Mouse (Mus musculus): ENCODE results near the gene Lexm. TPM values are rescaled to one million over a fixed set of nuclear protein-coding genes. Genes with fewer than 3 reads are reported as not detected.

The Lexm gene
- polyA plus RNA-seq, 1 experiment = not detected

DNA sequence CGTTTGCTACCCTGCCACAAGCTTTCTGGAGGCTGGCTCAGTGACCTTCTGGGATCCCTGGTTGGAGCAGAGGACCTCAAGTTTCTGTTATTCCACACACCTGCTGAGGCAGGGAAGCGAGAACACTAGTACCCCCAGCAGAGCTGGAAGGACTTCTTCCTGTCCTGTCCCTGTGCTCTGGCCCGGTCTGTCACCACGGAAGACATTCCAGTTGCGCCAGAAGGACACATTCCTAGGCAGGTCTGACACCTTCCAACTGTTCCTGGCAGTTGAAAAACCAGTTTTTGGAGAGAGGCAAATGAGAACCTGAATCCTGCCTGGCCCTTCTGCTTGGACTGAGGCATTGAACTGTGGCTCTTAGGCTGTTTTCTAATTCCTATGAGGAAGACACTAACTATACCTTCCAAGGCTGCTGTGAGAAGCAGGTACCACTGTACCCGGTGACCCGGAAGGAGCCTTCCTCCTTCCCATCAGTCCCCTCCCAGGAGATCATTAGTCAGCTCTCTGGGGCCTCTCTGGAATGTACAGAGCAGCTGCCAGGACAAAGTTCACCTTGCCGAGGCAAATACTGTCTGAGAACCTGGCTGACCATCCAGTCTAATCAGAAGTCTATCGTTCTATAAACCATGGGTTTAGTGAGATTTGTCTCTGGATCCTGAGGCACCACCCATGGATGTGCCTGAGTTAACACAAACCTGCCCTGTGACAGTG, 11.8 kb upstream of the Lexm start:
- TF ChIP-seq CTCF (IDR thresholded peaks at IDR 0.05; ENCODE audit: borderline replicate concordance, control insufficient read depth, extremely low read depth, insufficient read depth, low read length, poor library complexity) (no peak), POLR2A (IDR thresholded peaks at IDR 0.05; ENCODE audit: control insufficient read depth, extremely low read depth, insufficient read depth, low read length, poor library complexity) (no peak)
- Histone ChIP-seq H3K4me3 (ENCODE audit: control insufficient read depth, insufficient read depth, low read length) (no peak overlapping the region), H3K36me3 (ENCODE audit: control insufficient read depth, insufficient read depth, low read length) (no peaks in the 10 kb centered on the region), H3K4me1 (replicated peaks; ENCODE audit: control insufficient read depth, insufficient read depth, low read length) (no peaks in the 10 kb centered on the region), H3K27me3 (ENCODE audit: control insufficient read depth, insufficient read depth, low read length) (no peaks in the 10 kb centered on the region; the same call in 1 of the 2 replicates), H3K27ac (ENCODE audit: control insufficient read depth, insufficient read depth, low read length) (no peak overlapping the region)
- DNase-seq = no peak
- 54% methylated on average over 9 of the region's 9 CpGs for WGBS

DNA sequence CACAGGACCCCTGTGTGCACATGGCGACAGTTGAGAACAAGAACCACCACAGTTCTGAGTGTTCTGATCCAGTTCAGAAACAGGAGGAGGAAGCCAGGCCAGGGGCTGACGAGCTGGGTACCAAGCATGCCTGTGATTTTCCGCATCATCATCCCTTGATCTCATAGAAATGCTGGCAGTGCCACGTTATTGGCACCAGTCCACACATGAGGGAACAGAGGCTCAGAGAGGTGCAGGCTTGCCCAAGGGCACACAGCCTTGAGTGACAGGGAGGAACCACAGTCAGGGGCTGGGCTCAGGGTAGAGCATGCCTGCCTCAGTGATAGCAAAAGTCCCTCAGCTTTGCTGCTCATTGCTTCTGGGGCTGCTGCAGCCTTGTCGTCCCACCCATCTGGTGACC, 10.8 kb upstream of the Lexm start:
- WGBS = 76% methylated on average over 5 of the region's 5 CpGs
- no peaks in the 10 kb centered on the region for H3K4me1 ChIP-seq (replicated peaks; ENCODE audit: control insufficient read depth, insufficient read depth, low read length)
- TF ChIP-seq POLR2A (IDR thresholded peaks at IDR 0.05; ENCODE audit: control insufficient read depth, extremely low read depth, insufficient read depth, low read length, poor library complexity) (no peak), CTCF (IDR thresholded peaks at IDR 0.05; ENCODE audit: borderline replicate concordance, control insufficient read depth, extremely low read depth, insufficient read depth, low read length, poor library complexity) (no peak)
- H3K36me3 ChIP-seq (ENCODE audit: control insufficient read depth, insufficient read depth, low read length) = no peaks in the 10 kb centered on the region
- H3K27ac ChIP-seq (ENCODE audit: control insufficient read depth, insufficient read depth, low read length) = no peak overlapping the region
- no peak overlapping the region for H3K4me3 ChIP-seq (ENCODE audit: control insufficient read depth, insufficient read depth, low read length)
- H3K27me3 ChIP-seq (ENCODE audit: control insufficient read depth, insufficient read depth, low read length) = peaks cover 3% of the 10 kb centered on the region; the same call in 1 of the 2 replicates
- no peak for DNase-seq

DNA sequence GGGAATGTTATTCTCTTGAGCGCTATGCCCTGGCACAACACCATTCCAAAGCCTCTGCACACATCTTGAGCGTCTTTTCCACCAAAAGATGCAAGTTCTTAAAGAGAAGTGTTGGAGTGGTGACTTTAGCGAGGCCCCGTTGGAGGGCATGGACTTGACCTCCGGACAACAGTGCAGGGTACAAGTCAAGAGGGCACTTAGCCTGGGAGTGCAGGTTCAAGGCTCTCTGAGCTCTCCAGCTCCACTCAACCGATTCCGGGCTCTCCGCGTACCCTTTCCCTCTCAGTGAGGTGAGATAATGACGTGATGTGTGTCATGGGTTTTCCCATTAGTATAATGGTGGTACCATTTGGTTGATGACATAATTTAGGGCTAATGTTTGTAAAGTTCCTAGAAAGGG, 7.2 kb upstream of the Lexm start:
- 94% methylated on average over 10 of the region's 10 CpGs for WGBS
- Histone ChIP-seq H3K27ac (ENCODE audit: control insufficient read depth, insufficient read depth, low read length) (no peak overlapping the region), H3K36me3 (ENCODE audit: control insufficient read depth, insufficient read depth, low read length) (no peaks in the 10 kb centered on the region), H3K4me1 (replicated peaks; ENCODE audit: control insufficient read depth, insufficient read depth, low read length) (no peaks in the 10 kb centered on the region; the same call in 1 of the 2 replicates), H3K4me3 (ENCODE audit: control insufficient read depth, insufficient read depth, low read length) (no peak overlapping the region), H3K27me3 (ENCODE audit: control insufficient read depth, insufficient read depth, low read length) (peaks cover 3% of the 10 kb centered on the region; the same call in 1 of the 2 replicates)
- TF ChIP-seq POLR2A (IDR thresholded peaks at IDR 0.05; ENCODE audit: control insufficient read depth, extremely low read depth, insufficient read depth, low read length, poor library complexity) (no peak), CTCF (IDR thresholded peaks at IDR 0.05; ENCODE audit: borderline replicate concordance, control insufficient read depth, extremely low read depth, insufficient read depth, low read length, poor library complexity) (no peak)
- DNase-seq = no peak

DNA sequence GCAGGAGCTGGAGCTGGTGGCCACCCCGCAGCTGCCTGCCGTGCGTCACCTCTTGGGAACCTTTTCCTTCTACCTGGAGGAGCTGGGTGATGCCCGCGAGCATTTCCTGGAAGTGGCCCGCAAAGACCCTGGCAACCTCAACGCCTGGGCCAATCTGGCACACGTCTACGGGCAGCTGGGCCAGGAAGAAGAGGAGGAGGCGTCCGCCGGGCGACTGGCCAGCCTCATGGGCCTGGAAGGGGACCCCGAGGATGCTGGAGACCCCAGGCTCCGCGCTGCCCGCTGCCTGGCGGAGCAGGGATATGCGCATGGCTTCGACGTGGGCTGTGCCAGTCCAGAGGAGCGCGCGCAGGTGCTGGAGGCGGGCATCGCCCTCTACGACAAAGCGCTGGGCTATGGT, 5.7 kb upstream of the Lexm start:
- no peak for TF ChIP-seq POLR2A (IDR thresholded peaks at IDR 0.05; ENCODE audit: control insufficient read depth, extremely low read depth, insufficient read depth, low read length, poor library complexity)
- no peak for TF ChIP-seq CTCF (IDR thresholded peaks at IDR 0.05; ENCODE audit: borderline replicate concordance, control insufficient read depth, extremely low read depth, insufficient read depth, low read length, poor library complexity)
- Histone ChIP-seq H3K27me3 (ENCODE audit: control insufficient read depth, insufficient read depth, low read length) (peaks cover 3% of the 10 kb centered on the region; the same call in 1 of the 2 replicates), H3K27ac (ENCODE audit: control insufficient read depth, insufficient read depth, low read length) (no peak overlapping the region)

GRCm38 (mm10) chr4:106622030-106622493, 5.0 kb upstream of the Lexm start, which contains the start of gene Ttc22:
Gene Ttc22 (plus strand): TSS chr4:106622432.
- no peak for DNase-seq
- Histone ChIP-seq H3K27me3 (ENCODE audit: control insufficient read depth, insufficient read depth, low read length) (peaks cover 3% of the 10 kb centered on the region; the same call in 1 of the 2 replicates), H3K4me1 (replicated peaks; ENCODE audit: control insufficient read depth, insufficient read depth, low read length) (peaks cover 3% of the 10 kb centered on the region), H3K36me3 (ENCODE audit: control insufficient read depth, insufficient read depth, low read length) (no peaks in the 10 kb centered on the region), H3K4me3 (ENCODE audit: control insufficient read depth, insufficient read depth, low read length) (no peak within 1 kb of the TSS), H3K27ac (ENCODE audit: control insufficient read depth, insufficient read depth, low read length) (no peak within 1 kb of the TSS)
- TF ChIP-seq POLR2A (IDR thresholded peaks at IDR 0.05; ENCODE audit: control insufficient read depth, extremely low read depth, insufficient read depth, low read length, poor library complexity) = no peak
- TF ChIP-seq CTCF (IDR thresholded peaks at IDR 0.05; ENCODE audit: borderline replicate concordance, control insufficient read depth, extremely low read depth, insufficient read depth, low read length, poor library complexity) = no peak
- 23% methylated on average over 16 of the region's 16 CpGs for WGBS

More for the DNA sequence above, 5.7 kb upstream of the Lexm start:
- 33% methylated on average over 28 of the region's 28 CpGs for WGBS
- no peaks in the 10 kb centered on the region for H3K36me3 ChIP-seq (ENCODE audit: control insufficient read depth, insufficient read depth, low read length)
- no peak for DNase-seq
- H3K4me1 ChIP-seq (replicated peaks; ENCODE audit: control insufficient read depth, insufficient read depth, low read length) = no peaks in the 10 kb centered on the region; the same call in 1 of the 2 replicates
- H3K4me3 ChIP-seq (ENCODE audit: control insufficient read depth, insufficient read depth, low read length) = no peak overlapping the region

DNA sequence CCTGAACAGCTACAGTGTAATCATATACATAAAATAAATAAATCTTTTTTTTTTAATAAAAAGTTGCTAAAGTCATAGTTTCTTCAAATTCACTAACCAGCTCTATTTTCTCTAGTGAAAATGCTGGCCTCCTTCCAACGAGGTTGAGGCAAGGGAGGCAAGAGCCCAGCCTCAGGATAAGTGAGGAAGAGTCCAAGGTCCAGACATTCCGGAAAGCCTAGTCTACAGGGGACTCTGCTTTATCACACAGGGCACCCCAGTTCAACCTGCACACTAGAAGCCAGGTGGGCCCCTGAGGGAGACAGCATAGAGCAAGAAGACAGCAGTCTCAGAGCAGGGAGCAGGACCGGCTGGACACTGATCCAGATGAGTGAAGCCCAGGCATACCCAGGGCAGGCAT, 4.4 kb upstream of the Lexm start:
- DNase-seq = no peak
- no peaks in the 10 kb centered on the region for H3K36me3 ChIP-seq (ENCODE audit: control insufficient read depth, insufficient read depth, low read length)
- peaks cover 6% of the 10 kb centered on the region for H3K4me1 ChIP-seq (replicated peaks; ENCODE audit: control insufficient read depth, insufficient read depth, low read length)
- H3K4me3 ChIP-seq (ENCODE audit: control insufficient read depth, insufficient read depth, low read length) = no peak overlapping the region
- 78% methylated on average over 3 of the region's 3 CpGs for WGBS
- H3K27me3 ChIP-seq (ENCODE audit: control insufficient read depth, insufficient read depth, low read length) = peaks cover 3% of the 10 kb centered on the region; the same call in 1 of the 2 replicates
- TF ChIP-seq CTCF (IDR thresholded peaks at IDR 0.05; ENCODE audit: borderline replicate concordance, control insufficient read depth, extremely low read depth, insufficient read depth, low read length, poor library complexity) (no peak), POLR2A (IDR thresholded peaks at IDR 0.05; ENCODE audit: control insufficient read depth, extremely low read depth, insufficient read depth, low read length, poor library complexity) (no peak)
- no peak overlapping the region for H3K27ac ChIP-seq (ENCODE audit: control insufficient read depth, insufficient read depth, low read length)
